Mouse (Mus musculus) heart, adult 9 months (tissue): ENCODE measurements around the gene Rap1b.

Experiments
- DNase-seq, 2 experiments: peaks; one replicate each; pipeline ENCODE4 v3.0.0; 2022; ENCODE audit warnings: low spot score in 2 of 2

Rap1b gene

DNA sequence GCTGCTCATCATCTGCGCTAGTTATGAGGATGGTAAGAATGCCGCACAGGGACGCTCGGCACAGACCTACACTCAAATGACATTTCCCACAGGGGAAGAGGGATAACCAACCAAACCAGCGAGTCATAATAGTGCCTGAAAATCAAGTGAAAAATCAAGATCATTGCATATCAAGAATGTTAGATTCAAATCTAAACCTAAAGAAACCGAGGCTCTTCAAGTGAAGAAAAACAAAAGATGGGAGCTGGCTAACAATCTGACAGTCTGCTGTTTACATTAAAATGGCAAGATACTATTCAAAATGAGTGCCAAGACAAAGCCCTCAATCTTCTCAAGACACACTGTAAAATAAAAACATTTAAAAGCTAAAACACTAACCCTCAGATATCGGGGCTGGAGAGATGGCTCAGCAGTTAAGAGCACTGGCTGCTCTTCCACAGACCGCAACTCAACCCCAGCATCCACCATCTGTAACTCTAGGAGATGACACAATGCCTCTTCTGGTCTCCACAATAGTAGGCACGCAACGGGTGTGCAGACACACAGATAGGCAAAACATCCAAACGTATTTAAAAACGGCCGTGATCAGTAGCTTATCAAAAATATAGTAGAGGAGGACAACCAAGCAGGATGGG is 61.9 kb downstream of the Rap1b start:
- DNase-seq: no peak

DNA sequence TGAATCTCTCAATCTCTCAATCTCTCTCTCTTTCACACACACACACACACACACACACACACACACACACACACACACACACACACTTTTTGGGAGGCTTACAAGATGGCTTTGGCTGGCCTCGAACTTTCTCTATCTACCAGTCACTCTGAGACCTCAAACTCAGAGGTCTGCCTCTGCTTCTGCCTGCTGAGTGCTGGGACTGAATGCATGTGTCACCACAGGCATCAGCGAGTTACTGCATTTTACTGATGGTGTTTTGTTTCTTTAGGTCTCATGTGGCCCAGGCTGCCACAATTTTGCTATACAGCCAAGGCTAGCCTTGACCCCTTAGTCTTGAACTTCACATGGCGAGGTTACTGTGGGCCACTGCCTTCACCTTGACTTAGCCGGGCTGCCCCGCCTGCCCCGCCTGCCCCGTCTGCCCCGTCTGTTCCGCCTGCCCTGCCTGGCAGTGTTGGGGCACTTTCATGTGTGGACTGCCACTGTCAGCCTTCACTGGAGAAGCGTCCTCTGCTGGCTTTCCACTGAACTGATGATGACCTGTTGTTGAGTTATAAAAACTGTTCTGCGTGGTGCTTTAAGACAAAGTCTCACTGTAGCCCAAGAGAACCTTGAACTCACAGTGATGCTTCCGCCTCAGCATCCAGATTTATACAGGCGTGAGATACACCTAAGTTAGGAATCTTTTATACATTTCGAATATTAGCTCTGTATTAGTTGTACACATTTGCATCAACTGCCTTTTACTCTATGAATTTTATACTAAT is 63.2 kb downstream of the Rap1b start:
- DNase-seq: no peak

DNA sequence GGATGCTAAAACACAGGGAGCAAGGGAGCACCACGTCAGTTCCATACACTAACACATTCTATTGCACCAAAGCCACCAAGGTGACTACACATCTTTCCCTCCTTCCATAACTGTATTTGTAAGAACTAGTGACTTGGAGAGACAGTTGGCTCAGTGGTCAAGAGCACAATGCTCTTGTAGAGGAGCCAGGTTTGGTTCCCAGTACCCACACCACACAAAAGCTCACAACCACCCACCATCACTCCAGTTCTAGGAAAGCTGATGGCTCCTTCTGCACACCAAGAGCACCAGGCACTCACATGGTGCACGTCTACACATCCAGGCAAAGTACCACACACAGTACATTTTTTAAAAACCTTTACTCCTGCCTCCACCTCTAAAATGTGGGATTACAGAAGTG is 63.8 kb downstream of the Rap1b start:
- DNase-seq: no peak

DNA sequence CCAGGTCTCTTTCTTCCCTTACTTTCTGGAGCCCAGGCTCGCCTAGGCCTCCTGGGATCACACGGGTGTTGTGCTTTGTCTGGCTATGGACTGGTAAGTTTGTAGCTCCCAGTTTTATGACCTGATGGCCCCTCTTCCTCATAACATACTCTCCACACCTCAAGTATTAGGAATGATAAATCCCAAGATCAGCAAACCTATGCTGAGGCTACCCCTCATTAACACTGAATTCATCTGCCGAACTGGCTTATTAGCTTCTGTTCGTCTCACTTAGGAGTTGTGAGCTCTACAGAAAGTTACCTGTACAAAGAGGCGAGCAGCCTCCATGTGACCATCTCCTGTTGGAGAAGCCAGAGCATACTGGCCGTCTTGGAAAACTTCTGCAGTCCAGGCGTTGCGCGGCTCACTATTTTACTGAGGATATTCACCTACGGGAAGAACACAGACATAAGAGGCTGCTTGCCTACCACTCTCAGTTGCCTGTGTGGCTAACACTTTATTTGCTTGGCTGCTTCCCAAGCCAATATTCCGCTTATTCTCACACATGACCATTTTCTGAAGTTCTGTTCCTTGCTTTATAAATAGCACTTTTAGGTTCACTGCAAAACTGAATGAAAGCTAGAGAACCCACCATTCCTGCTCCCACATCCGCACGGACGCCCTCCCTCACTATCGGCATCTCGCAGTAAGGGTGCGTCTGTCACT is 64.7 kb downstream of the Rap1b start:
- DNase-seq: no peak

DNA sequence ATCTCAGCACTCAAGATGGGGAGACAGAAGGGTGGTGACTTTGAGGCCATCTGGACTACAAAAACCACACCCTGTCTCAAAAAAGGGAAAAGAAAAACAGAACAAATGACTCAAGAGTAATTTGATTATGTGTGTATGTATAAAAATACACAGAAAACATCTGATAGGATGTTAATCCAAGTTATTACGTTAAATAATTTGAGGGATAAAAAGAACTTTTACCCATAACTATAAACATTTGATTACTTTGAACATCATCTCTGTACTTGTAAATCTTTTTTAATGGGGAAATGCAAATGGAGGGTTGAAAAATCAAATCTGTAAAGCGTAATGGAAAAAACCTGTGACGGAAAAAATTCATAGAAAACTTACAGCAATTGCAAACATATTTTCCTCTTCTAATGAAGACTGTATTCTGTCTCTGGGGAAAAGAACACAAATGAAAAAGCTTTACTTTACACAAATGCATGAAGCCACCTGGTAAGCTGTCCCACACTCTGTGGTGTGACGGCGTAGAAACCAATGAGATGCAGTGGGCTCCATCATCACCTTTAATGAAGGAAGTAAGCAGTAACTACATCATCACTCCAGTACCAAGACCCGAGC is 65.4 kb downstream of the Rap1b start:
- DNase-seq: no peak

DNA sequence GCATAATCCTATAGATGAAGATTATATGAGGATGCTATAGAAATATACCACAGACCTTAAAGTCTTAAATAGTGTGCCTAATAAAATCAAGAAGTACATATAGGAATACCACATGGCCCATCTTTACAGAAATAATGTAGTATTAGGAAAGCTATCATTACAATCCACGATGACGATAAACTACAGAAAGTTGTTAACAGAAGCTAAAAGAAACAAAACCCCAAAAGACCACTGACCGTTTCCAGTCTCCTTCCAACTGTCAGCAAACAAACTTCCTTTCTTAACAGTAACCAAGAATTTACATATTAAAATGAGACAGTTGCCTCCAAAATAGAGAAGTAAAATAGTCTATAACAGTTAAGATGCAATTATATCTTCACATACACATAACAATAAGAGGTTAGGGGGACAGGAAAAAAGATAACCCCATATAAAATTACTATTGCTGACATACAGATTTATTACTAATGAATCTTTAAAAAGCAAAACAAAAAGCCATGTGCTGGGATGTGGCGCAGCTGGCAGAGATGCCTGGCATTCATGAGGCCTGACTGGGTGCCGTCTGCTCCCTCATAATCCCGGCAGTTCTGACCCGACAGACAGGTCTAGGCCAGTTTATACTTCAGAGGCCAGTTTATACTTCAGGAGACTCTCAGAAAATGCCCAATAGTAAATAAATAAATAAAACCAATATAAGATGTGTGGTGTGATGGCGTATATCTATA is 66.1 kb downstream of the Rap1b start:
- DNase-seq: no peak

DNA sequence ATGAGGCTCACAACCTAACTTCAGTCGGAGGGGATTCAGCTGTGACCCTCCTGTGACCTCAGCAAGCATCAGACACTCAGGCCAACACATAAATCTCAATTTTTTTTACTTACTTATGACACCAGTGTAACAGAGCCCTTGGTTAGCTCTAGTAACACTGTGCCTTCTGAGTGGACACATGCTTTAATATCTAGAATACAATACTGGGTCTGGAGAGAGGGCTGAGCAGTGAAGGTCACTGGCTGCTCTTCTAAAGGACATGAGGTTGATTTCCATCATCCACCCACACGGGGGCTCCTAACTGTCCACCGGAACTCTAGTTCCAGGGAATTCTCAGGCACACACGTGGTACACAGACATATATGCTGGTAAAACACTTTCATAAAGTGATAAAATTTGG is 66.9 kb downstream of the Rap1b start:
- no peak for DNase-seq

DNA sequence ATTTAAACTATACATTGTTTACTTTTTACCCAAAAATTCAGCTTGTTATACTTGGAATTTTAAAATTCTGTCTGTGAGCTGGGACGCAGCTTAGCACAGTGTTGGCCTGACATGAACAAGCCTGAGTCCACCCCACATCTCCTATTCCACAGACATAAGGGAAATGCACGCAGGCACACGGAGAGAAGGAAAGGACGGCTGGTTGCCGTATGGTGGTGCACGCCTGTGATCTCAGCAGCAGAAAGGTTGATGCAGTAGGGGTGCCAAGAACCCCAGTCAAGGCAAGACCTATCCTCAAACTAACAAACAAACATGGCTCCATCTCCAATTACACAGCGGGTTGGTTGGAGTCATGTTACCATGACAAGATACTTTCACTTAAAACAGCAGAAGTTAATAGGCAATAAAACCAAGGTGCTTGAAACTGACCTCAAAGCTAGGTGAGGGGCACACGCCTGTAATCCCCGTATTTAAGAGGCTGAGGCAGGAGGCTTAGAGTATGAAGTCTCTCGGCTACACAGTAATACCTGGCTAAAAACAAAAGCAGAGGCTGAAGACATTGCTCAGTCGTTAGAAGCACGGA is 67.4 kb downstream of the Rap1b start:
- DNase-seq: no peak

DNA sequence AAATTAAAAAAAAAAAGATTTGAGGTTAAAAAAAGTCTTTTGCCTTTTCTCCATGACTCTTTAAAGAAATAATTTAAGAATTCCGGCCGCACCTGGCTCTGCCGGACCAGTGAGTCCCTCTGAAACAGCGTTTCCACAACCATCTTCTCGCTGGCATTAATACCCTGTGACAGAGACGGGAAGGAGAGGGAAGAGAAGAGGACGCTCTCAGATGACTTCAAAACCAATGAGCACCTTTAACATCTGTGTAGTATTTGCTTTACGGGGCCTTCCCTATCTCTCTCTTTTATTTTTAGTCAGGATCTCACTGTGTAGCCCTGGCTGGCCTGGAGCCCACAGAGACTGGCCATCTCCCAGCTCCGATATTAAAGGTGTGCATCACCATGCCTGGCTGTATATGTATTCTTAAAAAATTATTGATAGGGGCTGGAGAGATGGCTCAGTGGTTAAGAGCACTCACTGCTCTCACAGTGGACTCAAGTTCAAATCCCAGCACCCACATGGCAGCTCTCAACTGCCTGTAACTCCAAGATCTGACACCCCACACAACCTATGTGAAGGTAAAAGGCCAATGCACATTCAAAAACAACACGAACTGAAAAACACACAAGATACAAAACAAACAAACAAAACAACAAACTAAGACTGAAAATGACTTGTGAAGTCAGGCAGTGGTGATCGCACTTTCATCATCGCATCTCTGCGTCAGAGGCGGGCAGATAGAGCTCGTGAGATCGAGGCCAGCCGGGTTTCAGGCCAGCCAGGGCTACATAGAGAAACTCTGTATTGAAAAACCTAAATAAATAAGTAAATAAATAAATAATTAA is 68.1 kb downstream of the Rap1b start:
- no peak for DNase-seq

DNA sequence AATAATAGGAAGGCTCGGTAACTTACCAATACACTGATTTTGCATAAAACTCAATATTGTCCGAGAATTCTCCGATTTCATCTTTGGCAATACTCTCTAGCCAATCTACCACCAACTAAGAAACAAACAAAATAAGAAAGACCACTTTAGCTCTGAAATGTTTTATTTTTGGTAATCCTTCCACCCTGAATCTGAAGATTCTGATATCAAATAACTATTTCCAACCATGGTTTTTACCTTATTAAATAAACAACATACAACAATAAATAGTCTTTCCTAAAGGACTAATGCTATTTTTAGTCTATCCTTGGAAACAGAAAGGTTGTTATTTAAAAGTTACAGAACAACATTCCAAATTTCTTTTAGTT is 68.7 kb downstream of the Rap1b start:
- DNase-seq: no peak

DNA sequence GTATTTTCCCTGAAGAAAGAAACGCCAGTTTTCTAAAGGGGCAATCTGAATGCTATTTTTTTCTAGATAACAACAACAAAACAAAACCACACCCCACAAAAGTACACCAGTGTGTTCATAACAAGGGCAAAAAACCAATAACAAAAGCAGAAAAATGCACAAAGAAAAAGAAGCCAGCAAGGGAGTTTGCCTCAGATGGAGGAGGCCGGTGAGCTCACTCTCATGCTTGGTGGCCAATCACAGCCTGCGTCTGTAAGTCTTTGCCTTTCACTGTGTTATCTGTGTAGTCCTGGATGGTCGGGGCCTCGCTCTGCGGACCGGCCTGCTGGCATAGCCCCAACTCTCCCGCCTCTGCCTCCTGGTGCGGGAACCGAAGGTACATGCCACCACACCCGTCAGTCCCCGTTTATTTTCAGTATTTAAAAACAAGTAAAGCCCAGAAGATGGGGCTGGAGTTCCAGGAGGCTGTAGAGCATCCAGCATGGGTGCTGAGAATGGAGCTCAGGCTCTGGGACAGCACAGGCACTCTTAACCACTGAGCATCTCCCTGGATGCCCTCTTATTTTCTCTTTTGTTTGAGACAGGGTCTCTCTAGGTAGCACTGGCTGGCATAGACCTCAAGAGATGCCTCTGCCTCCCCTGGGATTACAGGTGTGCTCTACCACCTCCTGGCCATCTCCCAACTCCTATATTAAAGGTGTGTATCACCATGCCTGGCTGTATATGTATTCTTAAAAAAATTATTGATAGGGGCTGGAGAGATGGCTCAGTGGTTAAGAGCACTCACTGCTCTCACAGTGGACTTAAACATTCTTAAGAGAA is 69.3 kb downstream of the Rap1b start:
- DNase-seq: no peak

DNA sequence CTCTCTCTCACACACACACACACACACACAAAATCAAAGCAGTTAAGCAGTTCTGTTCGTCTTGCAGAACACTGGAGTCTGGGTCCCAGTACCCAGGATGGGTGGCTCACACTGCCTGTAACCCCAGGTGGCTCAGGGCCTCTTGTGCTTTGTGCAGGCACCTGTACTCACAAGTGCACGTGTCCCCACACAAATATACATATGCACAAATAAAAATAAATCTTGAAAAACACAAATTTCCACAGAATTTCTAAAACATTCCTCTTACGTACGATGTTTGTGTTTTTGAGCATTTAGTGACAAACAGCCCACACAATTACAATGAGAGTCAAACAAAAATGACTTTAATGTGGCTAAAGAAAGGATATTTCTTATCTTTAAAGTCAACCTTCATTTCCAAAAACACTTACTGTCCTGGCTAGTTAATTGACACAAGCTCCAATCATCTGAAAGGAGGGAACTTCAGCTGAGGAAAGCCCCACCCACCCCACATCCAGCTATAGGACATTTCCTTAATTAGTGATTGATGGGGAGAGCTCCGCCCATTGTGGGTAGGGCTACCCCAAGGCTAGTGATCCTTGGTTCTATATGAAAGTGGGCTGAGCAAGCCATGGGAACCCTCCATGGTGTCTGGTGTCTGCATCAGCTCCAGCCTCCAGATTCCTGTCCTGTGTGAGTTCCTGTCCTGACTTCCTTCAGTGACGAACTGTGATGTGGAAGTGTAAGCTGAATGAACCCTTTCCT is 70.3 kb downstream of the Rap1b start:
- DNase-seq: no peak

DNA sequence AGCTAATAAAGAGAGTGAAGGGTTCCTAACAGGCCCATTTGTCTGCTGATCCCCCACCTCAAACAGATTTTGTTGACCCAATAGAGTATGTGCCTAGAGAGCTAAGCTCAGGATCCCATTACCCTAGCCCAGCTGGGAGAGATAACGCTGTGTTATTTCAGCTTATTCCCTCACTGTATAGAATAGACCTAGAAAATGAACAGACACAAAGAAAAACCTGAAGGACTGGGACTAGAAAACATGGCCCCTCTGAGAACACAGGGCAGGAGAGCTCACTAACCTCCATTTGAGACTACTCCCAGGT is 71.1 kb downstream of the Rap1b start:
- DNase-seq: no peak

DNA sequence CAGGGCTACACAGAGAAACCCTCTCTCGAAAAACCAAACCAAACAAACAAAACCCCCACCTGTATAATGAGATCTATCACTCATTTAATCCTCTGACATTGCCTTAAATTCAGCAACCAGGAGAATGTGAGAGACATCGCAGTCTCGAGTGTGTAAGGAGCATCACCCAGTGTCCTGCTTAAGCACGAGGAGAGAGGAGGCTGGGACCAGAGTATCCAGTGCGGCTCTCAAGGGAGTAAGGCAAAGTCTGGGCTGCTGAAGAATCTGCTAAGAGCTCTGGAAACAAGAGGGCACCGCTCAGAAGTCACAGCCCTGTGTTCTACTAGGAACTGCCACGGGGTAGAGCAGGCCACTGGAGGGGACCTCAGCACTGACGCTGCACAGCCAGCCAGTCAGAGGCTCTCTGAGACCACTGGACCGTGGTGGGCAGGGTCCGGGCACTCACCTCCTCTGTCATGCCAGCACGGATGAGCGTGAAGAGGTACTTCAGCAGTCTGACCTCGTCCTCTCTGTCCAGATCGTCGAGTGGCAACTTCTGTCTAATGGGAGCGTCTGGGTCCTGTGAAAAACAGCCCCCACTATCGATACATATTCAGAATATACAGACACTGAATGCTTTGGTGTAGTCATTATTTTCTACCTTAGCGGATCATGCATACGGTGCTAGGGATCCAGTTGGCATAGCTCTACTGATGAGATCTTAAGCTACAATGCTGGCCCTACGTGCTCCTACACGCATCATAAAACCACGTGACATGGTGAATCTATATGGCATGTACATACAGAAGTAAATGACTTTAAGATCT is 71.6 kb downstream of the Rap1b start:
- DNase-seq: no peak

DNA sequence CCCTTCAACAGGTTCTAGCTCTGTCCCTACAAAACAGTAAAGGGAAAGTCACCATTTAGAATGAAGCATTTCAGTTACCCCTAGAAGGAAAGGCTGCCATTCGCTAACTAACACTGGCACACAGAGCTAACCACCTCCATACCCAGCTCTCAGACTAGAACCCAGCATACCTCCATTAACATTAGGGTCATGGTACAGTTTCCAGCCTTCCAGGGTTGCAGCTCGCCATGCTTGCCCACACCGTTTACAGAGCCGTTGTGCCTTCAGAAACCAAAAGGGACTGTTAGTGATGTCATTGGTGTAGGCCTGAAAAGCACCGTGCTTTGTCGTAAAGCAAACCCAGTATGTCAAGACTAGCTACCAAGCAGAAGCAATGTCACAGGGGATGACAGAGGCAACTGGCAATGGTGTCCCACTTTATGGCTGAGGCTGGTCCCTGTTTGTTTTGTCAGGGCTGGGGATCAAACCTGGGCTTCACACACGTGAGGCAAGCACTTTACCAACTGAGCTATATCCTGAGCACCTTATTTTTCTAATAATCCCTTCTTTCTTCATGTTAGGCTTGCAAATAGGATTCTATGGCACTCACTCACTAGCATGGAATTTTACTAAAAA is 72.6 kb downstream of the Rap1b start:
- DNase-seq: no peak

DNA sequence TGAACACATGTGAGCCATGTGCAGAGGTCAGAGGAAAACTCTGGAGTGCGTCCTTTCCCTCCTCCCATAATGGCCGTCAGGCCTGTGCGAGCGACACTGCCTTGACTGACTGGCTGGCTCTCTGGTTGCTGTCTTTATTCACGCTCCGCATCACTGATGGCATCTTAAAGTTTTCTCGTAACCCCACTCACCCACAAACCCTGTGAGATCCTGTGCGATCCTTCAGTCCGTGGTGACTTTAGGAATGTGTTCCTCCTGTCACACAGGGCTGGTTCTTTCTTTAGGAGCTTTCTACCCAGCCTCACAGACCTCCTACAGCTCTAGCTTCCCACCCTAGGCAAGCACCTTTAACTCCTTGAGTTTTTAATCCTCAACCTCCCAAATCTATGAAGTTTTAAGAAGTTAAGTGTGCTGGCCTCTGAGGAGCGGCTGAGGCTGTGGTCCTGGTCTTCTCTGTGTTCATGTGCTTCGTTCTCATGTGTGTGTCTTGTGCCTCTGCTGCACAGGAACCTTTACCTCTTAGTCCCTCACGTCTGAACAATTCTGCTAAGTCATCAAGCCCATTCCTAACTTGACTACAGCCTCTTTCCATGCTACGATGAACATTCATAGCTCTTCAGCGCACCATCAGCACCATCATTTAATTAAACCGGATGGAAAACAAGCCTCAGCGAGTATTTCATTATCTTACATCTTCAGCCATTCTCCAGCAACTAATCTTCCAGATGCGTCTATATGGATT is 73.3 kb downstream of the Rap1b start:
- DNase-seq: no peak

DNA sequence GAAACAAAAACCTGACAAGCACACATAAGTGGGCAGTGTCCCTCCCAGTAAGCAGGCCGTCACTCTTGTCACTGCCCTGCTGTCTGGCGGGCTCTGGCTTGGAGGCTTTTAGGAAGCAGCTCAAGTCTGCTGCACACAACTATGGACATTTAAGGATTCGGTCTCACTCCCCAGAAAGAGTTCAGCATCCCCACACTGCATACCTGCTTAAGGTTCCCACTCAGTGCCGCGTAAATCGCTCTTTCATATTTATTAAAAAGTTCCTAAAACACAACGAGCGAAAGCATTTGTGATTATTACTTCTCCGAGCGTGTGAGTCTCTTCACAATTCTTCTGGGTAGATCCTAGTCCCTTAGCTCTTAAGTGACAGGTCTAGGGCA is 74.7 kb downstream of the Rap1b start:
- no peak for DNase-seq
